Mouse (Mus musculus): ENCODE measurements around the gene Magi2.

DNA sequence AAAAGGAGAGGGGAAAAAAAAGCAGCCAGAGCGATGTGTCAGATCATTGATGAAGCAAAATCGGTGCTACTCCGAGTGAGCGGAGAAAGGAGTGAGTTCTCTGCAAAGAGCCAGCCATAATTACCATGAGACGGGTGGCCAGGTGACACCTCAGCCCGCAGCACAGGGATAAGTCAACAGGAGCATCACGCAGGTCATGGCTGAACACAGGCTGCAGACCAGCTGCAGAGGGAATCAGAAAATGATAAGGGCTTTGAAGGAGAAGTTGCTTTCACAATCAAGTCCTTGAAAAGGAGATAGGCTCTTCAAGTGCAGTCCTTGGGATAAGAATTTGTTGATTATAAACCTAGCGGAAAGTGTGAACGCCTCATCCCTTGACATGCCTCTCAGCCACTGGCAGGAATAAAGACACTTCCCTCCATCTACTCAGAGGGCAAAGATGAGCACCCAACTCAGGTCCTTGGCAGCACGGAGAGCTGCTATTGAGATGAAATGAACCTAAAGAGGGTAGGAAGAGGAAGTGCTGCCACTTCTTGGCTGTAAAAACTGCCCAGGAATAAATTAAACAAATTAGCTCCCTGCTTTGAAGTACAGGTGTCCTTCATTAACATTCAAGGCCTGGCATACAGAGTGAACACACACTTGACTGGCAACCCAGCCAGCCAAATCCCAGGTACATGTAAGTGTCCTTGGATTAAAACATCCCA lies 1428.1 kb downstream of the Magi2 start:
- TF ChIP-seq CTCF (IDR thresholded peaks at IDR 0.05; ENCODE audit: control insufficient read depth, insufficient read depth, insufficient read length) (no peak), MYOG (IDR thresholded peaks at IDR 0.05; ENCODE audit: control insufficient read depth, extremely low read depth, insufficient read length) (no peak)

Data from C2C12 (cell line).